Mouse (Mus musculus) ES-E14 (cell line): ENCODE results near the gene Grk1.

Experiments used
- HCFC1 ChIP-seq: IDR thresholded peaks from 2 replicates; pipeline ENCODE4 v1.6.1; 2012; ENCODE audit warnings: low read length, inconsistent platforms, borderline replicate concordance; ENCODE audit not compliant: insufficient read depth
- MAFK ChIP-seq: IDR thresholded peaks from 2 replicates; pipeline ENCODE4 v1.6.1; 2014; ENCODE audit warnings: mild to moderate bottlenecking, low read depth, low read length, inconsistent platforms; ENCODE audit not compliant: insufficient read depth
- ZC3H11A ChIP-seq: IDR thresholded peaks from 2 replicates; pipeline ENCODE4 v1.6.1; 2012; ENCODE audit warnings: low read depth, mild to moderate bottlenecking, inconsistent platforms, low read length, borderline replicate concordance
- ZNF384 ChIP-seq: IDR thresholded peaks from 2 replicates; pipeline ENCODE4 v1.6.1; 2012; ENCODE audit warnings: low read depth, low read length, inconsistent platforms

- no peak for TF ChIP-seq ZNF384
- no peak for TF ChIP-seq ZC3H11A
- TF ChIP-seq MAFK, result no peak
- TF ChIP-seq HCFC1, result no peak
These were observed 18.5 kb upstream of the Grk1 start for GRCm38 (mm10) chr8:13386366-13386765.
